Mouse (Mus musculus): Measurements from ENCODE around the gene Emp1. TPM values are rescaled to one million over a fixed set of nuclear protein-coding genes. Genes with fewer than 3 reads are reported as not detected.
A peak's percentile ranks its signal among the peaks of the same experiment; 100 is the strongest.

The Emp1 gene
- total and polyA plus RNA-seq, 3 experiments, result not detected

- DNase-seq (ENCODE audit: low read depth, low spot score), result peak; percentile 59
- Histone ChIP-seq H3K9me3 (replicated peaks; ENCODE audit: insufficient read depth, low read length) (no peaks in the 10 kb centered on the region), H3K27ac (ENCODE audit: control insufficient read depth, low read depth, low read length) (peak overlapping the region; percentile 40), H3K4me1 (ENCODE audit: control insufficient read depth in 1 of 2, insufficient read depth in 2 of 2, low read length in 2 of 2) (no peaks in the 10 kb centered on the region), H3K9ac (ENCODE audit: control insufficient read depth, low read depth, low read length, poor library complexity, severe bottlenecking) (no peak overlapping the region), H3K27me3 (ENCODE audit: control insufficient read depth in 1 of 2, insufficient read depth in 2 of 2, low read length in 2 of 2) (no peaks in the 10 kb centered on the region), H3K36me3 (ENCODE audit: control insufficient read depth in 1 of 2, insufficient read depth in 2 of 2, low read length in 2 of 2) (no peaks in the 10 kb centered on the region), H3K79me2 (ENCODE audit: control insufficient read depth, insufficient read depth, low read length, poor library complexity) (no peaks in the 10 kb centered on the region), H3K4me3 (ENCODE audit: control insufficient read depth in 1 of 2, insufficient read depth in 1 of 2, low read depth in 2 of 2, low read length in 2 of 2) (no peak overlapping the region)
- no peak for TF ChIP-seq MAFK (IDR thresholded peaks at IDR 0.05; ENCODE audit: borderline replicate concordance, low read depth, low read length)
- TF ChIP-seq TAL1 (IDR thresholded peaks at IDR 0.05; ENCODE audit: low read length), result peak; percentile 80
- TF ChIP-seq MEF2A (IDR thresholded peaks at IDR 0.05; ENCODE audit: extremely low read depth, insufficient replicate concordance, low read depth, low read length, poor library complexity, severe bottlenecking), result no peak
- peak; percentile 51 to 62; a peak in 3 of 4 replicates for TF ChIP-seq EP300 (IDR thresholded peaks at IDR 0.05; ENCODE audit: low read depth in 1 of 2, low read length in 2 of 2)
- TF ChIP-seq TCF12 (IDR thresholded peaks at IDR 0.05; ENCODE audit: low read depth, low read length), result 0 out of 2 replicates have a peak, but pooled peaks have one; percentile 32
- peak; percentile 59 for TF ChIP-seq JUND (IDR thresholded peaks at IDR 0.05; ENCODE audit: low read depth, low read length)
- TF ChIP-seq MXI1 (IDR thresholded peaks at IDR 0.05; ENCODE audit: low read depth, low read length), result no peak
These were observed 65.9 kb downstream of the Emp1 start for GRCm38 (mm10) chr6:135428246-135428645.

DNA sequence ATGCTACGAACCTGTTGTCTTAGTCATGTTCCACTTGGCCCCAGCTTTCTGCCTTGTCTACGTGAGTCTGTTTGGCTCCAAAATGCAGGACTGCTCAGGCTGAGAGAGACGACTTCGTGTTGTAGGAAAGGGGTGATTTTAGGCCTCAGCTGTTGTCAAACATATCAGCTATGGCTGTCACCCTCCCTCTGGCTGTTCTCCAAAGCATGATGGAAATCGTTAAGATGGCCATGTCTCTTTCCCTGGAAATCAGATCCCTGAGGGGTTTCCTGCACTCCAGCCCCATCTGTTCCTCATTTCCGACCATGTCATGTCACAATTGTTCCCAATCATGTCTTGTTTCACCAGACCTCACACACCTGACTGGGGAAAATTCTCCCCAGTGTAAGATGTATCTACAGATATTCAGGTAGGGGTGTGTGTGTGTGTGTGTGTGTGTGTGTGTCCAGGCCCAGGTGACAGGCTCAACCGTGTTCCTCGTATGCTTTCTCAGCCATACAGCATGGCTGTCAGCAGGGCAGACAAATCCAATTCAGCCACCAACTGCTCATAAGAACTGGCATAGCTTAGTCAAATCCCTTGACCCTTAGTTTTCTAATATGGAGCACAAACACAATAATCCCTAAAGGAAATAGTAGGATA lies 67.0 kb downstream of the Emp1 start:
- no peaks in the 10 kb centered on the region for H3K79me2 ChIP-seq (ENCODE audit: control insufficient read depth, insufficient read depth, low read length, poor library complexity)
- no peak overlapping the region for H3K4me3 ChIP-seq (ENCODE audit: control insufficient read depth in 1 of 2, insufficient read depth in 1 of 2, low read depth in 2 of 2, low read length in 2 of 2)
- no peak for TF ChIP-seq ZMIZ1 (IDR thresholded peaks at IDR 0.05; ENCODE audit: low read depth, low read length)
- TF ChIP-seq RAD21 (IDR thresholded peaks at IDR 0.05; ENCODE audit: low read depth, low read length), result no peak
- TF ChIP-seq ZKSCAN1 (IDR thresholded peaks at IDR 0.05; ENCODE audit: low read depth, low read length), result no peak
- TF ChIP-seq KAT2A (conservative IDR thresholded peaks at IDR 0.05; ENCODE audit: low read depth, low read length), result no peak
- no peak for TF ChIP-seq TCF12 (IDR thresholded peaks at IDR 0.05; ENCODE audit: low read depth, low read length)
- TF ChIP-seq POLR2A (IDR thresholded peaks at IDR 0.05; ENCODE audit: control insufficient read depth in 1 of 2, insufficient read depth in 1 of 2, low read depth in 1 of 2, low read length in 2 of 2, poor library complexity in 1 of 2), result no peak
- no peak for TF ChIP-seq CHD1 (IDR thresholded peaks at IDR 0.05; ENCODE audit: low read depth, low read length)
- H3K27me3 ChIP-seq (ENCODE audit: control insufficient read depth in 1 of 2, insufficient read depth in 2 of 2, low read length in 2 of 2), result no peaks in the 10 kb centered on the region
- H3K9me3 ChIP-seq (replicated peaks; ENCODE audit: insufficient read depth, low read length), result no peaks in the 10 kb centered on the region
- H3K27ac ChIP-seq (ENCODE audit: control insufficient read depth, low read depth, low read length), result no peak overlapping the region
- no peaks in the 10 kb centered on the region for H3K36me3 ChIP-seq (ENCODE audit: control insufficient read depth in 1 of 2, insufficient read depth in 2 of 2, low read length in 2 of 2)
- H3K9ac ChIP-seq (ENCODE audit: control insufficient read depth, low read depth, low read length, poor library complexity, severe bottlenecking), result no peak overlapping the region
- no peaks in the 10 kb centered on the region for H3K4me1 ChIP-seq (ENCODE audit: control insufficient read depth in 1 of 2, insufficient read depth in 2 of 2, low read length in 2 of 2)
- no peak for DNase-seq (ENCODE audit: low read depth, low spot score)

GRCm38 (mm10) chr6:135430441-135430970 lies 68.2 kb downstream of the Emp1 start:
- Histone ChIP-seq H3K36me3 (ENCODE audit: control insufficient read depth in 1 of 2, insufficient read depth in 2 of 2, low read length in 2 of 2) (no peaks in the 10 kb centered on the region), H3K9me3 (replicated peaks; ENCODE audit: insufficient read depth, low read length) (no peaks in the 10 kb centered on the region), H3K79me2 (ENCODE audit: control insufficient read depth, insufficient read depth, low read length, poor library complexity) (no peaks in the 10 kb centered on the region), H3K9ac (ENCODE audit: control insufficient read depth, low read depth, low read length, poor library complexity, severe bottlenecking) (no peak overlapping the region), H3K4me1 (ENCODE audit: control insufficient read depth in 1 of 2, insufficient read depth in 2 of 2, low read length in 2 of 2) (no peaks in the 10 kb centered on the region), H3K4me3 (ENCODE audit: control insufficient read depth in 1 of 2, insufficient read depth in 1 of 2, low read depth in 2 of 2, low read length in 2 of 2) (no peak overlapping the region), H3K27me3 (ENCODE audit: control insufficient read depth in 1 of 2, insufficient read depth in 2 of 2, low read length in 2 of 2) (no peaks in the 10 kb centered on the region), H3K27ac (ENCODE audit: control insufficient read depth, low read depth, low read length) (no peak overlapping the region)
- no peak for DNase-seq (ENCODE audit: low read depth, low spot score)
- TF ChIP-seq RCOR1 (IDR thresholded peaks at IDR 0.05; ENCODE audit: low read depth, low read length), result no peak
- no peak for TF ChIP-seq MAZ (IDR thresholded peaks at IDR 0.05; ENCODE audit: low read depth, low read length)
- TF ChIP-seq ZMIZ1 (IDR thresholded peaks at IDR 0.05; ENCODE audit: low read depth, low read length), result no peak
- TF ChIP-seq NELFE (IDR thresholded peaks at IDR 0.05; ENCODE audit: low read depth, low read length), result no peak
- TF ChIP-seq TBP (IDR thresholded peaks at IDR 0.05; ENCODE audit: low read depth, low read length), result no peak
- no peak for TF ChIP-seq RAD21 (IDR thresholded peaks at IDR 0.05; ENCODE audit: low read depth, low read length)
- TF ChIP-seq ETS1 (IDR thresholded peaks at IDR 0.05; ENCODE audit: low read depth, low read length), result no peak
- TF ChIP-seq MXI1 (IDR thresholded peaks at IDR 0.05; ENCODE audit: low read depth, low read length), result no peak
- TF ChIP-seq SIN3A (IDR thresholded peaks at IDR 0.05; ENCODE audit: low read length), result no peak
- TF ChIP-seq POLR2A (IDR thresholded peaks at IDR 0.05; ENCODE audit: control insufficient read depth in 1 of 2, insufficient read depth in 1 of 2, low read depth in 1 of 2, low read length in 2 of 2, poor library complexity in 1 of 2), result no peak
- no peak for TF ChIP-seq CHD1 (IDR thresholded peaks at IDR 0.05; ENCODE audit: low read depth, low read length)
- TF ChIP-seq ELF1 (IDR thresholded peaks at IDR 0.05; ENCODE audit: low read depth, low read length), result no peak
- TF ChIP-seq UBTF (IDR thresholded peaks at IDR 0.05; ENCODE audit: borderline replicate concordance, insufficient read depth, low read depth, low read length), result no peak
- TF ChIP-seq JUND (IDR thresholded peaks at IDR 0.05; ENCODE audit: low read depth, low read length), result no peak
- TF ChIP-seq ZKSCAN1 (IDR thresholded peaks at IDR 0.05; ENCODE audit: low read depth, low read length), result no peak
- no peak for TF ChIP-seq TAL1 (IDR thresholded peaks at IDR 0.05; ENCODE audit: low read length)
- no peak for TF ChIP-seq KAT2A (conservative IDR thresholded peaks at IDR 0.05; ENCODE audit: low read depth, low read length)
- no peak for TF ChIP-seq MYC (IDR thresholded peaks at IDR 0.05; ENCODE audit: low read depth, low read length)
- no peak for TF ChIP-seq MEF2A (IDR thresholded peaks at IDR 0.05; ENCODE audit: extremely low read depth, insufficient replicate concordance, low read depth, low read length, poor library complexity, severe bottlenecking)

Measured in MEL (cell line).